Mouse (Mus musculus) E14TG2a.4 (cell line): Measurements from ENCODE around the gene Rbm34.

Experiments used
- CTCF ChIP-seq: conservative IDR thresholded peaks from 2 replicates; pipeline ENCODE4 v1.5.1; 2014; ENCODE audit warnings: low read length
- NANOG ChIP-seq: IDR thresholded peaks from 2 replicates; pipeline ENCODE4 v1.6.1; 2014; ENCODE audit warnings: borderline replicate concordance, low read length, mixed read lengths
- POU5F1 ChIP-seq: IDR thresholded peaks from 2 replicates; pipeline ENCODE4 v1.6.1; 2014; ENCODE audit warnings: low read length, borderline replicate concordance

- no peak for TF ChIP-seq CTCF
- no peak for TF ChIP-seq NANOG
- TF ChIP-seq POU5F1, result no peak
These were observed 3.6 kb upstream of the Rbm34 start for GRCm38 (mm10) chr8:126974511-126974910.
